Mouse (Mus musculus): Measurements from ENCODE around the gene Bok. TPM values are rescaled to one million over a fixed set of nuclear protein-coding genes. Genes with fewer than 3 reads are reported as not detected.

Bok gene
- polyA plus RNA-seq, 1 experiment from 2014 or later: 90.1 TPM

GRCm38 (mm10) chr1:93702106-93702505 is 16.6 kb downstream of the Bok start:
- Histone ChIP-seq H3K4me2 (no peak overlapping the region), H3K27me3 (ENCODE audit: insufficient read depth, low read length) (no peaks in the 10 kb centered on the region), H3K9me3 (ENCODE audit: low read depth, low read length) (no peaks in the 10 kb centered on the region), H3K36me3 (ENCODE audit: insufficient read depth) (peaks cover 18% of the 10 kb centered on the region), H3K4me1 (ENCODE audit: insufficient read depth) (no peaks in the 10 kb centered on the region), H3K4me3 (ENCODE audit: low read depth, low read length) (no peak overlapping the region), H3K9ac (no peak overlapping the region), H3K27ac (ENCODE audit: low read depth) (no peak overlapping the region)
- no peak for ATAC-seq (ENCODE audit: insufficient read depth)
- DNase-seq: no peak
- TF ChIP-seq CTCF (IDR thresholded peaks at IDR 0.05; ENCODE audit: low read depth): no peak
- WGBS: 66% methylated on average over 1 of the region's 1 CpGs

- H3K4me3 ChIP-seq (ENCODE audit: low read depth, low read length): no peak overlapping the region
- no peaks in the 10 kb centered on the region for H3K27me3 ChIP-seq (ENCODE audit: insufficient read depth, low read length)
- no peak overlapping the region for H3K4me2 ChIP-seq
- H3K4me1 ChIP-seq (ENCODE audit: insufficient read depth): no peaks in the 10 kb centered on the region
- no peak for ATAC-seq (ENCODE audit: insufficient read depth)
- no peak for DNase-seq
- H3K9me3 ChIP-seq (ENCODE audit: low read depth, low read length): no peaks in the 10 kb centered on the region
- no peak overlapping the region for H3K27ac ChIP-seq (ENCODE audit: low read depth)
- 82% methylated on average over 10 of the region's 10 CpGs for WGBS
- H3K9ac ChIP-seq: no peak overlapping the region
- peaks cover 18% of the 10 kb centered on the region for H3K36me3 ChIP-seq (ENCODE audit: insufficient read depth)
- no peak for TF ChIP-seq CTCF (IDR thresholded peaks at IDR 0.05; ENCODE audit: low read depth)
Observed at GRCm38 (mm10) chr1:93703472-93704048, 18.1 kb downstream of the Bok start.

- Histone ChIP-seq H3K4me2 (no peak overlapping the region), H3K27ac (ENCODE audit: low read depth) (no peak overlapping the region), H3K36me3 (ENCODE audit: insufficient read depth) (peaks cover 18% of the 10 kb centered on the region), H3K9ac (no peak overlapping the region), H3K4me3 (ENCODE audit: low read depth, low read length) (no peak overlapping the region), H3K9me3 (ENCODE audit: low read depth, low read length) (no peaks in the 10 kb centered on the region), H3K4me1 (ENCODE audit: insufficient read depth) (no peaks in the 10 kb centered on the region), H3K27me3 (ENCODE audit: insufficient read depth, low read length) (no peaks in the 10 kb centered on the region)
- WGBS: 75% methylated on average over 9 of the region's 9 CpGs
- DNase-seq: no peak
- no peak for TF ChIP-seq CTCF (IDR thresholded peaks at IDR 0.05; ENCODE audit: low read depth)
- ATAC-seq (ENCODE audit: insufficient read depth): no peak
Observed at GRCm38 (mm10) chr1:93704341-93704740, 18.9 kb downstream of the Bok start.

GRCm38 (mm10) chr1:93705389-93705788 is 19.9 kb downstream of the Bok start:
- ATAC-seq (ENCODE audit: insufficient read depth) (peak; percentile 60; the same call in 1 of the 2 replicates), DNase-seq (peak; percentile 32)
- Histone ChIP-seq H3K4me1 (ENCODE audit: insufficient read depth) (no peaks in the 10 kb centered on the region), H3K36me3 (ENCODE audit: insufficient read depth) (peaks cover 18% of the 10 kb centered on the region), H3K9ac (no peak overlapping the region), H3K9me3 (ENCODE audit: low read depth, low read length) (no peaks in the 10 kb centered on the region), H3K27me3 (ENCODE audit: insufficient read depth, low read length) (no peaks in the 10 kb centered on the region), H3K27ac (ENCODE audit: low read depth) (no peak overlapping the region), H3K4me3 (ENCODE audit: low read depth, low read length) (no peak overlapping the region), H3K4me2 (no peak overlapping the region)
- WGBS: 56% methylated on average over 3 of the region's 3 CpGs
- no peak for TF ChIP-seq CTCF (IDR thresholded peaks at IDR 0.05; ENCODE audit: low read depth)

- H3K4me3 ChIP-seq (ENCODE audit: low read depth, low read length): no peak overlapping the region
- H3K9ac ChIP-seq: no peak overlapping the region
- no peak overlapping the region for H3K4me2 ChIP-seq
- TF ChIP-seq CTCF (IDR thresholded peaks at IDR 0.05; ENCODE audit: low read depth): no peak
- no peaks in the 10 kb centered on the region for H3K4me1 ChIP-seq (ENCODE audit: insufficient read depth)
- 86% methylated on average over 2 of the region's 2 CpGs for WGBS
- H3K36me3 ChIP-seq (ENCODE audit: insufficient read depth): peaks cover 41% of the 10 kb centered on the region
- DNase-seq: no peak
- no peak overlapping the region for H3K27ac ChIP-seq (ENCODE audit: low read depth)
- no peaks in the 10 kb centered on the region for H3K27me3 ChIP-seq (ENCODE audit: insufficient read depth, low read length)
- ATAC-seq (ENCODE audit: insufficient read depth): no peak
- H3K9me3 ChIP-seq (ENCODE audit: low read depth, low read length): no peaks in the 10 kb centered on the region
Observed at GRCm38 (mm10) chr1:93716166-93716565, 30.7 kb downstream of the Bok start.

- Histone ChIP-seq H3K4me2 (no peak overlapping the region), H3K9me3 (ENCODE audit: low read depth, low read length) (no peaks in the 10 kb centered on the region), H3K27me3 (ENCODE audit: insufficient read depth, low read length) (no peaks in the 10 kb centered on the region), H3K4me1 (ENCODE audit: insufficient read depth) (no peaks in the 10 kb centered on the region), H3K4me3 (ENCODE audit: low read depth, low read length) (no peak overlapping the region), H3K36me3 (ENCODE audit: insufficient read depth) (peaks cover 33% of the 10 kb centered on the region), H3K9ac (no peak overlapping the region), H3K27ac (ENCODE audit: low read depth) (no peak overlapping the region)
- WGBS: 61% methylated on average over 7 of the region's 7 CpGs
- no peak for TF ChIP-seq CTCF (IDR thresholded peaks at IDR 0.05; ENCODE audit: low read depth)
- DNase-seq (no peak), ATAC-seq (ENCODE audit: insufficient read depth) (no peak)
Observed at GRCm38 (mm10) chr1:93721557-93721956, 36.1 kb downstream of the Bok start.

GRCm38 (mm10) chr1:93724623-93725022 is 39.2 kb downstream of the Bok start:
- TF ChIP-seq CTCF (IDR thresholded peaks at IDR 0.05; ENCODE audit: low read depth): no peak
- no peaks in the 10 kb centered on the region for H3K27me3 ChIP-seq (ENCODE audit: insufficient read depth, low read length)
- H3K4me1 ChIP-seq (ENCODE audit: insufficient read depth): no peaks in the 10 kb centered on the region
- no peak overlapping the region for H3K4me2 ChIP-seq
- ATAC-seq (ENCODE audit: insufficient read depth): no peak
- peaks cover 22% of the 10 kb centered on the region for H3K36me3 ChIP-seq (ENCODE audit: insufficient read depth)
- 89% methylated on average over 3 of the region's 3 CpGs for WGBS
- no peaks in the 10 kb centered on the region for H3K9me3 ChIP-seq (ENCODE audit: low read depth, low read length)
- H3K4me3 ChIP-seq (ENCODE audit: low read depth, low read length): no peak overlapping the region
- DNase-seq: no peak
- H3K27ac ChIP-seq (ENCODE audit: low read depth): no peak overlapping the region
- no peak overlapping the region for H3K9ac ChIP-seq
